Mouse (Mus musculus): ENCODE measurements around the gene Dnase1.

GRCm38 (mm10) chr16:4064945-4065344, 28.2 kb downstream of the Dnase1 start:
- TF ChIP-seq CTCF (IDR thresholded peaks at IDR 0.05) (no peak), EP300 (IDR thresholded peaks at IDR 0.05) (no peak)

Measured in lung, postnatal 0 days (tissue).